Mouse (Mus musculus): ENCODE results near the gene Akr1b8.
"Not testable (repeated sequence)": the region's sequence is repeated elsewhere in the genome, so short reads cannot be mapped to it uniquely, and the experiment has no call there.

The Akr1b8 gene

DNA sequence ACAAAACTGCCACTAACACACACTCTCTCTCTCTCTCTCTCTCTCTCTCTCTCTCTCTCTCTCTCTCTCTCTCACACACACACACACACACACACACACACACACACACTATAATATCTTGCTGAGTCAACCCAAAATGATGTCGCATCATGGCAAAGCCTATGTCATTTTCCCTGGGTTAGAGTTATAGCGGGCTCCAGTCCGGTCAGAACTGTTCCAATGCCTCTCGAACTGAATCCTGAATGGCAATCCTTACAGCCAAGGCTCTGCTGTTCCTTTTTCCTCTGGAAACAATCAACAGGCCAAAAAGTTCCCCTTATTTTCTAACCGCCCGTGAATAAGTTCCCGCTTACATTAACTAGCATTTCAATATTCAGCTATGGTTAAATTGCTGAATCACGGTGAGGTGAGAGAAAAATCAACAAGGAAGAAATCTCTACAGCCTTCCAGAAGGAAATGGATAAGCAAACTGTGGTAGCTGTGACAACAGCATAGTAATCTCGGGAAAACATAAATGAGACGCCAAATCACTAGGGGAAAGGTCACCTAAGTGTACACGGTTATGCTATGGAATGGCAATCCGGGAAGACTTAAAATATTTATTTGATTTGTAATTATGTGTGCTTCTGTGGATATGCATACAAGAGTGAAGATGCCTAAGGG, 3.8 kb upstream of the Akr1b8 start:
- no peak for DNase-seq

DNA sequence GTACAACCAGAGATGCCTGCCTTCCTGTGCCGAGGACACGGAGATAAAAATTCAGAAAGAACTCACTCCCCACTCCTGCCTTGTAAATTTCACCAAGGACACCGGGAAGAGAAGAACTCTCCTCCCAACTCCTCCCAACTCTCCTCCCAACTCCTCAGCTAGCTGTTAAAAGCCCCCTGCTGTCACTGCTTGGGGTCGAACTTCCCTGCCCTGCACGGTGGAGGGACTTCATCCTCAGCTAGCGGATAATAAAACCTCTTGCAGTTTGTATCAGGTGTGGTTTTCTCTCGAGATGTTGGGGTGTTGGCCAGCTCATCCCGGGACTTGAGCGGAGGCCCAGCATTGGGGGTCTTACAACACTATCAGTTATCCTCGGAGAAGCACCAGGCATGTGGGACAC, 2.4 kb upstream of the Akr1b8 start:
- not testable (repeated sequence) for DNase-seq

DNA sequence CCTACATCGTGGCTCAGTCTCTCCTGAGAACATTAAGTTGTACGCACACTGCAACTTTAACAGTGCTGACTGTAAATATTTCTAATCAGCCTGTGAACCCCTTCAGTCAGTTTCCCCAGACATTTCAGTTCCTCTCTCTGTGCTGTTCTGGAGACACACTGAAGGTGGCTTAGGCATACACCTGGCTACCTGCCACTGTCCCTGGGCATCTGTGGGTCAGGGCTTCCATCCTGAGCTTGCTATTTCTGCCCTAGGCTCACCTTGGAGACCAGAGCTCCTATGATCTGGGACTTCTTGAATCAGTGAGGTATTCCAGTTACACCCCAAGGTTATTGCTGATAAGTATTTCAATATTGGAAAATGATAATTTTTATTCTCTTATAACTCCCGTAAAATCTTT, 1.5 kb upstream of the Akr1b8 start:
- no peak for DNase-seq

DNA sequence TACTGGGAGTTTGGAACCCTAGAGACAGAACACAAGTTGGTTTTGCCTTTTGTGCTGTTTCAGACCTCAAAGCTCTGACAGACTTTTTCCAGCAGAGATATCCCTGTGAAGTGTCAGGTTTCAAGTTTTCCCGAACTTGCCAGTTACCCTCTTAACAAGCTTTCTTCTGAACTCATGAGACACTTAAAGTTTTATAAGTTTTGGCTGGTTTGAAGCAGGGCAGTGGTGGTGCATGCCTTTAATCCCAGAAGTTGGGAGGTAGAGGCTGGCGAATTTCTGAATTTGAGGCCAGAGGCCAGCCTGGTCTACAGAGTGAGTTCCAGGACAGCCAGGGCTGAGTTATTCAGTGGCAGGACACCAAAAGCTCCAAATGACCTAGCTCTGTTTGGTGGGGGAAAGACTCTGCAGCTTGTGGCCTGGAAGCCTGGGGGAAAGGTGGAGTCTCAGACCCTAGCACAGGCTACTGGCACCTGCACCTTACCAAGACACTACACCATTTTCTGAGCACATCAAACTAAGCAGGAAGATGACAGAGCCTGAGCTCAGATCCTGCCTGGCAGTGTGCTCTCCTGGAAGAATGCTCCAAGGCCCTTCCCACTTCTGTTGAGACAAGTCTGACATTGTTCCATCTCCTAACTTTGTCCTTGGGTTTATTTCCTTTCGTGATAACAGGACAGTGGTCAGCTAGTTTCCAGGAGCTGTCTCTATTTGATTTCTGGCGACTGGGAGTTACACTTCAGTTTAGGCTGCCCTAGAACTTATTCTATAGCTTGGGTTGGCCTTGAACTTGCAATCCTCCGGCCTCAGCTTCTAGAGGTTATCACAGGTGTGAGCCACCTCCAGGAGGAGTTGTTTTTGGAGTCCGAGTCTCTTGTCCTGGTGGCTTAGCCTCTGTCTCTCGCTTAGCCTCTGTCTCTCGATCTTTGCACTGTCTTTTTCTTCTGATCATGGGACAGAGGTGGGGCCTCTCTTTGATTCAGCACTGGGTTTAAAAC, 732 bp downstream of the Akr1b8 start:
- no peak for DNase-seq

DNA sequence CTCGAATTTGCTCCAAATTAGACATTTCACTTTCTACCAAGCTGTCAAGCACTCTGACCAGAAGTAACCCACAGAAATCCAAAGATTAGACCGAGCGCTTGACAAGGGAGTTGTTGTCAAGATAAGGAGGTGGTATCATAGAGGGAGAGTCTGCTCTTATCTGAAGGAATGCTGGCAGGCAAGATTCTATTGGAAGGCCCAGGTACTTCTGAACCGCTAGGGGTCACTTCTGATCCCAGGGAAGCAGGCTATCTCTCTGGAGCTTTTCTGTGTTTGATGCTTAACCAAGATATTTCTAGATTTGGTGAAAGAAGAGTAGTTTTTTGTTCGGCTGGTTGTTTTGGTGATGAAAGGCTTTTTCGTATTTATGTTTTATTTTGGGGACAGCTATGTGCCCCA, 1.4 kb downstream of the Akr1b8 start:
- DNase-seq: no peak

DNA sequence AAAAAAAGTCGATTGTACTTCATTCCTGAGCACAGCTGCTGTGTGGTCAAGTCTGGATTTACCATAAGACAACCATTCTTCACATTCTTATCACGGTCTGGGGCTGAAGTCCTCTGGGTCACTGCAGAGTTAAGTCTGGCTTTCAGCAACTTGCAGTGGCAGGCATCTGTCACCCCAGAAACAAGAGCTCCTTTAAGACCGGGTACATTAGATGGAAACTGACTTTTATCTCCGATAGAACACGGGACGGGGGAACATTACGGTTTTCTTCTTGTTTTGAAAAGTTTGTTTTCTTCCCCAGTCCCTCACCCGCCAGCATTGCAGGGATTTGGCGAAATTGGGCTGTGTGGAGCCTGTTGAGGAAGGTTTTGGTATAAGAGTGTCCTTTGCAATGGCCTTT, 1.9 kb downstream of the Akr1b8 start:
- no peak for DNase-seq

DNA sequence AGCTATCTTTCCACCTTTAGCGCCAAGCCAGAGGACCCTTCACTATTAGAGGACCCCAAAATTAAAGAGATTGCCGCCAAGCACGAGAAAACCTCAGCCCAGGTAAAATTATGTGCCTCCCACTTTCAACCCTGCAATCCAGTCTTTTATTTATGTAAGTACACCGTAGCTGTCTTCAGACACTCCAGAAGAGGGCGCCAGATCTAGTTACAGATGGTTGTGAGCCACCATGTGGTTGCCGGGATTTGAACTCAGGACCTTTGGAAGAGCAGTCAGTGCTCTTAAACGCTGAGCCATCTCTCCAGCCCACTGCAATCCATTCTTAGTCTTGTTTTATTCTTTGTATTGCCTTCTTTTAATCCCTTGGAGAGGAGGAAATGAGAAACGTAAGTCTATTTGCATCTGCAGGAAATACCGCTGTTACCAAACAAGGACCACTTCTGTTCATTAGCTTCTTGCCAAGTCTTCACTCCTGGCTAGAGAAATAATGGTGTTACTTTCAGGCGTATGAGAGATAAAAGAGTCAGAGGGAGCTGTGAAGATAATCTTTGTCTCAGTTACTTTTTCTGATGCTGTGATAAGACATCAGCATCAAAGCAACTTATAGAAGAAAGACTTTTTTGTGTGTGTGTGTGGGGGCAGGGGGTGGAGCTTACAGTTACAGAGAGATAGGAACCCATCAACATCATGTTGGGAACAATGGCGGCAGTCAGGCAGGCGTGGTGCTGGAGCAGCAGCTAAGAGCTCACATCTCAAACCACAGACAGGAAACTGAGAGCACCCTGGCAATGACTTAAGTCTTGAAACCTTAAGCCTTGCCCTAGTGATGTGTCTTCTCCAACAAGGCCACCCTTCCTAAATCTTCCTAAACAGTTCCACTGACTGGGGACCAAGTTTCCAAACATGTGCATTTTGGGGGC, 10.6 kb downstream of the Akr1b8 start:
- DNase-seq: no peak

DNA sequence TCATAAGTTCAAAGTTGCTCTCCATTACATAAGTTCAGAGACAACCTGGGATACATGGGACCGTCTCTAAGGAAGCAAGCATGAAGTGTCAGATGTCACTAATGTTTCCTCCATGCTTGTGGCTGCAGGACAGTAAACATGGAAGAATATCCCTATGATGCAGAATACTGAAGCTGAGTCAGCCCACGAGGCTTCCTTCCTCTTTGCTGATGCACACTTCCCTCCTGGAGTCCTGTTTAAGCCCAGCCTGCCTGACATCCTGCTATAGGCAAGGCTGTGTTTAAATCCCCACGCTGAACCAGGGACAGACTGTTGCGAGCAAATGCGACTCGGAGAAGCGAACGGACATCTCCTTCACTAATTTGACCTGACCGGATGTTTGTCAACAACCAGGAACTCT, 14.1 kb downstream of the Akr1b8 start:
- no peak for DNase-seq

DNA sequence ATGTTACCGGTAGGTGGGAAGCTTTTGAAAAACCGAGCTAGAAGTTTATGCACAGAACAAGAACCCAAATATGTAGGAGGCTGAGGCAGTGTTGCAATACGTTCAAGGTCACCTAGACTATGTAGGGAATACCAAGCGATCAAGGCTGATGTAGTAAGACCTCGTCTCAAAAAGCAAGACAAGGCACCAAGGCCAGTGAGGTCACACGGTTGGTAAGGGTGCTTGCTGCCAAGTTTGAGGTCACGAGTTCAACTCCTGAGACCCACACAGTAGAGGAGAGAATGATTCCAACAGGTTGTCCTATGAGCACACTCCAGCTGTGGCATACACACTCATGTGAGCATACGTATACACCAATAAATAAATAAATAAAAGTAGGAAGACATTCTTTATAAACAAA, 16.2 kb downstream of the Akr1b8 start:
- no peak for DNase-seq

DNA sequence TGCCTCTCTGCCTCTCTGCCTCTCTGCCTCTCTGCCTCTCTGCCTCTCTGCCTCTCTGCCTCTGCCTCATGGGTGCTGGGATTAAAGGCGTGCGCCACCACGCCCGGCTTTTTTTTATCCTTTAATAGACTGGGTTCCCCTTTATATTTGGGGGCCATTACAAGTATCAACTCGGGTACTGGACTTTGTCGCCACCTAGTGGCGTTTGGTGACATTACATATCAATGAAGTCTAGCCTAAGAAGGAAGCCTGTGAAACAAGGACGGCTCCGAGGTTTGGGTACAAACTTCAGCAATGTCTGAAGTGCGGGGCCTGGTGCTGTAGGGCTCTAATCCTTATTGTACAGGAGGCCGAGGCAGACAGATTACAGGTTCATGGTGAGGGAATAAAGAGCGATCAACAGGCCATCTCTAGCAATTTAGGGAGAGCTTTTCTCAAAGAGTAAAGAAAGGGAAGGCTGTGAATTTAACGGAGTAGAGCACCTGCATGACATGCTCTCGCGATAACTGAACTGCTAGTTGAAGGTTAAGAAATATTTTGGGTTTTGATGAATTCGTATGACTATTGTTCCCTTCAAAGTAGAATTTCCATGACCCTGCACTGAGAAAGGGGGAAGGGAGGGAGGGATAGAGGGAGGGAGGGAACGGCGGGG, 17.9 kb downstream of the Akr1b8 start:
- DNase-seq: peak; percentile 80

DNA sequence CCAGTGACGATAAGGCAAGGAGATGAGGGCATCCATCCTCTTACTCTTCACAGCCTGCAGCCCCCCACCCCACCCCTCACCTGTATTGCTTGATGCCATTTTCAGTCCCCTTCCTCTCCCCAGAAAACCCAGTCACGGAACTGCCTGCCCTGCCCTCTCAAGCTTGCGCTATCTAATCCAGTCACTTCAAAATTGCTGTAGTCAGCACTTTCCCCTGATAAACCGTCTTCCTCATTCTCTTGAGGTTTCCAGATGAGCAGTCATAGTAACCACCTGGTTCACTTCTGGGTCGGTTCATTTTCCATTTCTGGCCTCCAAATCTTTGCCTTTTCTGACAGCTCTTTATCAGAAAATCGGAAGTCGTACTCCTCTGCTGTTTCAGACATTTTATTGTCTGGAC, 19.9 kb downstream of the Akr1b8 start:
- DNase-seq: no peak

DNA sequence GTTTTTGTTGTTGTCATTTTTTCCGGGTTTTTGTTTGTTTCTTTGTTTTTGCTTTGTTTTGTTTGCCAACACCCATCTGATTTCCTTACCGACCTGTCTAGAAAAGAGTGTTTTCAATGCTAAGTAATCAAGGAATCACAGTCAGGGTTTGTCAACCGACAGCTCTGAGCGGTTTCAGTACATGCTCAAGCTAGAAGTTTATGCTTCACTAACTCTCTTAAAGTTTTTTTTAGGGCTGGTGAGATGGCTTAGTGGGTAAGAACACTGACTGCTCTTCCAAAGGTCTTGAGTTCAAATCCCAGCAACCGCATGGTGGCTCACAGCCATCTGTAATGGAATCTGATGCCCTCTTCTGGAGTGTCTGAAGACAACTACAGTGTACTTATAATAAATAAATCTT, 22.0 kb downstream of the Akr1b8 start:
- not testable (repeated sequence) for DNase-seq

DNA sequence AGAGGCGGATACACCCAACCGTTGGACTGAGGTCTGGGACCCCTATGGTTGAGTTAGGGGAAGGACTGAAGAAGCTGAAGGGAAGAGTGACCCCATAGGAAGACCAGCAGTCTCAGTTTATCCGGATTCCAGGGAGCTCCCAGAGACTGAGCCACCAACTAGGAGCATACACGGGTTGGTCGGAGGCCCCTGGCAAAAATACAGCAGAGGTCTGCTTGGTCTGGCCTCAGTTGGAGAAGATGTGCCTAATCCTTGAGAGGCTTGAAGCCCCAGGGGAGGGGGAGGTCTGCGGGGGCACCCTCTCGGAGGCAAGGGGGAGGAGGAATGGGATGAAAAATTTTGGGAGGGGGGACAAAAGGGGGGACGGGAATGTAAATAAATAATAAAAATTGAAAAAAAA, 29.5 kb downstream of the Akr1b8 start:
- DNase-seq: no peak

DNA sequence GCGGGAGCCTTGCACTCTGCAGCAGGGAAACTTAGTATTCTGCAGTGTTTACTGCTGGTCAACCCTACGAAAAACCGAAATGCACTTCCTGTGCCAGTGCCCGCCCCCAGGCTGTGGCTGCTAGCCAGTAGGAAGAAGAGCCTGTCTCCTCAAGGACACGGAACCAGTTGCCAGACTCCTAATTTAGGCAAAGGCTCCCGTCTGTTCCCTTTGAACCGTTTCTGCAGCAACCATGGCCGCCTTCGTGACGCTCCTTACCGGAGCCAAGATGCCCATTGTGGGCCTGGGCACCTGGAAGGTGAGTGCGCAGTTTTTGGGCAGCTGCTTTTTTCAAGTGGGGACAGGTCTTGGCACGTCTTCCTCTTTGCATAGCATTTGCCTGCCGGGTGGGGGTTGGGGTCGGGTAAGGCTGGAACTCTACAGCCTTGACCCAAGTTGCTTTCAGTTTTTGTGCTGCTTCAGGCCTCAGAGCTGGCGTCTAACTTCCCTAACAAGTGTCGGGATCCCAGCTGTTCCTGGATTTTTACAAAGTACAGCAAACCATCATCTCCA, 30.3 kb downstream of the Akr1b8 start, which contains the start of gene Akr1b10:
Akr1b10 (plus strand) TSS at position 109 of the 552 bp plus-strand sequence.
- DNase-seq: peak; percentile 67

DNA sequence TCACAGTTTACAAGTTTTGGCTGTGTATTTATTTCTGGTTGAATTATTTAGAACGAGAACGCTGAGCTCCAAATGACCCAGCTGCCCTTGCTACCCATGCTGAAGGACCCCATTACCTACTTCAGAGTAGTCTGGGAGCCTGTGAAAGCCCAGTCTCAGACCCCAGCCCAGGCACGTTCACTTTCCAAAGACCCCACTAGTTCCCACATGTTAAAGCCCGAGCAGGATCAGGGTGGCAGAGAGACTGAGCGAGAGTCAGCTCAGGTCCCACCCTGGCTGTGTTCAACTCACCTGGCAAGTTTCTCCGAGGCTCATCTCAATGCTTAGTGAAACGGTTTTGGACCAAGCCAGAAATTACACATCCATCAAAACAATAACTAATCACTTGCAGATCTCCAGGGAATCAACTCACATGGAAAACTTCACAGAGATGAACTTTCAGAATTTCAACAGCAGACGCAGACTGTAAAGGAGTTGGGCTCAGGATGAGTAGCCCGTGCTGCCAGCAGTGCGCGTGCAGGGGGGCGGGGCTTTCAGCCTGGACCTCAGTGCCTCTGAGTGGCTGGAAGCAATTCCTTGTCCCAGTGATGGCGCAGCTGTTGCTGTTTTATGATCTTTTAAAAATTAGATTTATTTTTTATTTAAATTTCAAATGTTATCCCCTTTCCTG, 30.9 kb downstream of the Akr1b8 start:
- peak; percentile 13 for DNase-seq

DNA sequence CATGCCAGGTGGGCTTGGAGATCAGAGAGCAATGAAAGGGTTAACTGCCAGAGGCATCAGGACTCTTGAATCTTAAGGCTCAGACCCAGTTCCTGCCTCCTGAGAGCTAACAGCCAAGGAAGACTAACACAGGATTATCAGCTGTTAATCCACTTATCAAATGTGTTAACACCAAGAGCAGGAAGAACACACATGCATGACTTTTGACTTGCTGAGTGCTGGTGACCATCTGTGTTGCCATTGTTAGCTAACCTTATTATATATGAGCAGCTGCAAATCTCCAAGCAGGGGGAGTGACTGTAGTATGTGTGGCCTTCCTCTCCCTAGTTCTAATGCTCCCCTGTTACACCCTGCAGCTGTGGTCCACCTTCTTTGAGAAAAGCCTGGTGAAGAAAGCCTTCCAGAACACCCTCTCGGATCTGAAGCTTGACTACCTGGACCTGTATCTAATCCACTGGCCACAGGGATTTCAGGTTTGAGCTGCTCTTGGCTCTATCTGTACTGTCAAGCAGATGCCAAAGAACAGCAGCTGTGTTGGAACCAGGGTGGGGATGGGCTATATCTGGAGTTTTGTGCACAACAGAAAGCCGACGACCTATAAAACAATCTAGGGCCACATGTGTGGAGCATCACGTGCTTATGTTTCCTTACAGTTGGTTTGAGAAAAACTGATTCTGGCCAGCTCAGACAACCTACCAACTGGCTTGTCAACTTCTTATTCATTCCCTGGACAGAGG, 34.7 kb downstream of the Akr1b8 start:
- DNase-seq: no peak

DNA sequence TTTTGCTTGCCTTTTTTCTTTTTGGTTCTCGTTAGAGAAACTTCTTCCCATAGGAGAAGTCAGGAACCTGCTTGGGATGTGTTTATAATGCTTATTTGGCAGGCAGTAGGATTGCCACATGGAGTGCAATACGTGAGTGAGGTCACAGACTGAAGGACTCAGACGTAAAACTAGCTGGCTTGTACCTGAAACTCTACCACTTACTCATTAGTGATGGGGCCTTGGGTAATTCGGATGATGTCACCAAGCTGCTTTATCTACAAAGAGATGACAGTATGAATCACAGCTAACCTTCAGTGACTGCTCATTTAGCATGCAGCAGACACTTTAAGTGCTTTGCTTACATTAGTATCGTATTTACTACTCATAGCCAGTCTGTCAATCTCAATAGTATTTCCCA, 42.0 kb downstream of the Akr1b8 start:
- no peak for DNase-seq

DNA sequence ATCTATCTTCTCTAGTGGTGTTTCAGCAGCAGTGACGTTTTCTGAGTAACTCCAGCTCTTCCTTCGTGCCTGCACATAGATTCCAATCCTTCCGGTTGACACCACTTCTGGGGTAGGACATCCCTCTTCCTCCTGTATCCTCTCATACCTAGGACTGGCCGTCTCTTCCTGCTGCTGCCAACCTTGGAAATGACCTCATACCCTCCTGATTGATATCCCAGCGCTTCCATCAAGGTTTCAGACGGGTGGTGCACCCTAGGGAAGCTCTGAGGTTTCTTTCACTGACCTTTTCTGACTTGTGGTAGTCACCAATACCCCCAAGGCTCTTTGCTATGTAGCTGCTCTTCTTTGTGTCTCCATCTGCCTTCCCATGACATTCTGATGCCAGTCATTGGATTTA, 44.5 kb downstream of the Akr1b8 start:
- no peak for DNase-seq

DNA sequence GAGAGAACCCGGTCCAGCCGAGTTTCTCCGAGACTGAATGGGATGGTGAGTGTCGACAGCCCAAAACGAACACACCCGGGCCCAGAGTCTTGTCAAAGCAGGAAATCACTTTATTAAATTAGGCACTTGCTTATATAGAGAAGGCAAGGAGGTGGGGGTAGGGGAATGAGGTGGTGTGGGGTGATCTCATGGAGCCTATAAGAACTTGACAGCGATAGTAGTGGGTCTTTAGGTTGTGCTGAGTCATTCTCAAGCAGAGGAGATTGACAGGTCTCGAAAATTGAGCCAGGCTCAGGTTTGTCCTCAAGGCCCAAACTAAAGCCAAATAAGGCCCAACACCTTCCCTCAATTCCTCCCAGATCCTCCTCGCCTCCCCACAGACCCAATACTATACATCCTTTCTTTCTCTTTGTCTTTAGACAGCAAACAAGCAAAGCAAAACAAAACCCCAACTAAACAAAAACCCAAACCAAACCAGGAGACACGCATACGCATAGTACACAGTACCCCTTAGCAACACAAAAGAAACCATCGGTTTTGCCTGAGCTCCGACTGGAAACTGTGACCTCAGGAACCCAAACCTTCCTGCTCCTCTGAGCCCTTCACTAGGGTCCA, 45.8 kb downstream of the Akr1b8 start:
- DNase-seq: no peak

DNA sequence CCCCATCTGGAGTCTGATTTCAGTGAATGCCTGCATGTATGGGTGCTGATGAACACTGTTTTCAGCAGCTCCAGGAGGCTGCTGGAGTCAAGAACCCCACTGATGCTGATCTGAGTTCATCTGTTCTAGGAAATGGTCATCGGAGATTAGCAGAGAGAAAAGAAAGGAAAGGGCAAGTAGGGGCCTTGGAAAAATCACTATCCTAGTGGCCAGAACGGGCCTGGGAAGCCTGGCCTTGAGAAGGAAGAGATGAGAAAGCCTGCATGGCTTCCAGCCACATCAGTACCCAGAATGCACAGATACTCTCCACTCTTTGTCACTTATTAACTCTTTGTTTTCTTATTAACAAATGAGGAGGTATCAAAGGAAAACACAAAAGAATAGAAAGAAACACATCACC, 46.8 kb downstream of the Akr1b8 start:
- DNase-seq: no peak

Measured in right cerebral cortex, postnatal 4 days (tissue).